Mouse (Mus musculus): ENCODE measurements around the gene Lbp.
A peak's percentile ranks its signal among the peaks of the same experiment; 100 is the strongest.

Lbp gene

GRCm38 (mm10) chr2:158305948-158306695 is at the start of gene Lbp:
Gene Lbp, plus strand, starts transcription at chr2:158306493.
- DNase-seq (ENCODE audit: low spot score): no peak

GRCm38 (mm10) chr2:158256894-158257293 is 49.4 kb upstream of the Lbp start:
- DNase-seq (ENCODE audit: low spot score): no peak

GRCm38 (mm10) chr2:158258005-158258418 is 48.3 kb upstream of the Lbp start, which contains the start of gene Bpi:
Gene Bpi, plus strand, starts transcription at chr2:158258094.
- no peak for DNase-seq (ENCODE audit: low spot score)

GRCm38 (mm10) chr2:158258781-158259180 is 47.5 kb upstream of the Lbp start:
- peak; percentile 31 for DNase-seq (ENCODE audit: low spot score)

GRCm38 (mm10) chr2:158259498-158259897 is 46.8 kb upstream of the Lbp start:
- no peak for DNase-seq (ENCODE audit: low spot score)

GRCm38 (mm10) chr2:158264877-158265276 is 41.4 kb upstream of the Lbp start:
- DNase-seq (ENCODE audit: low spot score): no peak

- no peak for DNase-seq (ENCODE audit: low spot score)
Measured at GRCm38 (mm10) chr2:158270017-158270416, 36.3 kb upstream of the Lbp start.

GRCm38 (mm10) chr2:158273646-158274045 is 32.6 kb upstream of the Lbp start:
- DNase-seq (ENCODE audit: low spot score): no peak

GRCm38 (mm10) chr2:158275349-158275748 is 30.9 kb upstream of the Lbp start:
- DNase-seq (ENCODE audit: low spot score): peak; percentile 16

- no peak for DNase-seq (ENCODE audit: low spot score)
Measured at GRCm38 (mm10) chr2:158275811-158276210, 30.5 kb upstream of the Lbp start.

- no peak for DNase-seq (ENCODE audit: low spot score)
Measured at GRCm38 (mm10) chr2:158276451-158276850, 29.8 kb upstream of the Lbp start.

- DNase-seq (ENCODE audit: low spot score): no peak
Measured at GRCm38 (mm10) chr2:158276878-158277277, 29.4 kb upstream of the Lbp start.

- no peak for DNase-seq (ENCODE audit: low spot score)
Measured at GRCm38 (mm10) chr2:158279656-158280055, 26.6 kb upstream of the Lbp start.

- DNase-seq (ENCODE audit: low spot score): no peak
Measured at GRCm38 (mm10) chr2:158281497-158282205, 24.6 kb upstream of the Lbp start.

- DNase-seq (ENCODE audit: low spot score): no peak
Measured at GRCm38 (mm10) chr2:158283136-158283535, 23.2 kb upstream of the Lbp start.

- no peak for DNase-seq (ENCODE audit: low spot score)
Measured at GRCm38 (mm10) chr2:158283771-158284170, 22.5 kb upstream of the Lbp start.

GRCm38 (mm10) chr2:158284571-158284970 is 21.7 kb upstream of the Lbp start:
- peak; percentile 61 for DNase-seq (ENCODE audit: low spot score)

- no peak for DNase-seq (ENCODE audit: low spot score)
Measured at GRCm38 (mm10) chr2:158285655-158286054, 20.6 kb upstream of the Lbp start.

GRCm38 (mm10) chr2:158295700-158296099 is 10.6 kb upstream of the Lbp start:
- no peak for DNase-seq (ENCODE audit: low spot score)

GRCm38 (mm10) chr2:158299203-158299602 is 7.1 kb upstream of the Lbp start:
- no peak for DNase-seq (ENCODE audit: low spot score)

- no peak for DNase-seq (ENCODE audit: low spot score)
Measured at GRCm38 (mm10) chr2:158299731-158300130, 6.6 kb upstream of the Lbp start.

- no peak for DNase-seq (ENCODE audit: low spot score)
Measured at GRCm38 (mm10) chr2:158302807-158303206, 3.5 kb upstream of the Lbp start.

GRCm38 (mm10) chr2:158306696-158307049 is 380 bp downstream of the Lbp start:
- DNase-seq (ENCODE audit: low spot score): no peak

- DNase-seq (ENCODE audit: low spot score): no peak
Measured at GRCm38 (mm10) chr2:158308276-158308675, 2.0 kb downstream of the Lbp start.

Data from T-cell, adult 2 months (primary cell).